16 mouse cellular contexts compared by ENCODE assay signal in the genomic region with DNA sequence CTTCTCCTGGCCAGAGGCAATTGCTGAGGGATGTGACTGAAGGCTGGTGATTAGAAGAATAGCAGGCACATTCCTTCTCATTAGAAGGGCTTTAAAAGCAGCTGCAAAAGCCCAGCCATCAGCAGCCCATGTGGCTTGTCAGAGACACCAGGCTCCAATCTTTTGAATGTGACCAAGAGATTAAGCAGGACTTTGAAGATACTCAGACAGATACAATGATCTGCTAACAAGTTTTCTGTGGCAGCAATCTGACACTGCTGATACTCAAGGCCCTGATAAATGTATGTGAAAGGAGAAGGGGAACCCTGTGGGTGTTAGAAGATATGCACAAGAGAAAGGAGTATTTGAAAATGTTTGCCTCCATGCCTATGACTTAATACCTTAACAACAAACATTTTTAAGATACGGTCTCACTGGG. TPM values are rescaled to one million over a fixed set of nuclear protein-coding genes. Genes with fewer than 3 reads are reported as not detected.
DNase-seq lines count a peak whose midpoint lies in the region; ATAC-seq and TF ChIP-seq lines count a peak whose summit lies in the region.
"Had no signal": no experiment of that assay in that cellular context is flagged by ENCODE, and none has a peak within 500 bp of the region (broad histone marks: within the 10 kb centered on the region; RNA-seq: fewer than 3 reads in every experiment).

No protein-coding gene starts in this region.

- TF ChIP-seq CTCF in bone marrow macrophage, adult 2 months (IDR thresholded peaks at IDR 0.05; ENCODE audit: low read depth, low read length): no peak

- peak; percentile 58 for DNase-seq in heart, adult 11 months
- DNase-seq in heart, adult 18-20 months: no peak
- no peak for DNase-seq in liver
- DNase-seq in liver, embryonic 13.5 days: no peak
- DNase-seq in left cerebral cortex, adult 11 months (ENCODE audit: low spot score): no peak
- no peak for DNase-seq in cerebellum, postnatal 4 days (ENCODE audit: low spot score in 2 of 2)
- DNase-seq: B cell, adult 2 months; cerebellum, adult 9-10 months; layer of hippocampus, adult 9-11 months; right cerebral cortex, postnatal 4 days; thymus, postnatal 25 days had no signal

- no peak for TF ChIP-seq POLR2A in bone marrow macrophage, adult 2 months (IDR thresholded peaks at IDR 0.05; ENCODE audit: borderline replicate concordance, low read depth, low read length)

- ATAC-seq in liver, embryonic 12.5 days: 0 out of 2 replicates have a peak, but pooled peaks have one; percentile 32
- peak; percentile 53; the same call in 1 of the 2 replicates for ATAC-seq in liver, embryonic 13.5 days (ENCODE audit: low read depth)
- ATAC-seq: activated CD4-positive, CD25-positive, alpha-beta regulatory T cell, adult 4 months had no signal

- no peak overlapping the region for H3K4me3 ChIP-seq in liver, embryonic 12.5 days
- H3K4me3 ChIP-seq in bone marrow macrophage, adult 2 months (ENCODE audit: insufficient read depth, low read length): no peak overlapping the region
- no peak overlapping the region for H3K4me3 ChIP-seq in liver, embryonic 13.5 days (replicated peaks)
- H3K4me3 ChIP-seq: embryonic facial prominence, embryonic 15.5 days had no signal

- peaks cover 4% of the 10 kb centered on the region; the same call in 1 of the 2 replicates for H3K4me1 ChIP-seq in liver, embryonic 12.5 days
- peaks cover 23% of the 10 kb centered on the region for H3K4me1 ChIP-seq in bone marrow macrophage, adult 2 months (ENCODE audit: control insufficient read depth, insufficient read depth, low read length)
- peaks cover 4% of the 10 kb centered on the region; the same call in 1 of the 2 replicates for H3K4me1 ChIP-seq in liver, embryonic 13.5 days (replicated peaks)
- H3K4me1 ChIP-seq: embryonic facial prominence, embryonic 15.5 days had no signal

- H3K27ac ChIP-seq in liver, embryonic 12.5 days: no peak overlapping the region
- peak overlapping the region; percentile 40; the same call in 1 of the 2 replicates for H3K27ac ChIP-seq in bone marrow macrophage, adult 2 months (ENCODE audit: insufficient read depth, low read depth, low read length)
- no peak overlapping the region for H3K27ac ChIP-seq in liver, embryonic 13.5 days
- H3K27ac ChIP-seq: embryonic facial prominence, embryonic 15.5 days; kidney, postnatal 0 days had no signal

- no peak overlapping the region for H3K9ac ChIP-seq in liver, embryonic 12.5 days
- no peak overlapping the region for H3K9ac ChIP-seq in liver, embryonic 13.5 days
- H3K9ac ChIP-seq: embryonic facial prominence, embryonic 15.5 days had no signal

- peaks cover 40% of the 10 kb centered on the region for H3K36me3 ChIP-seq in liver, embryonic 12.5 days
- H3K36me3 ChIP-seq in liver, embryonic 13.5 days: peaks cover 27% of the 10 kb centered on the region

- H3K4me2 ChIP-seq in liver, embryonic 12.5 days: no peak overlapping the region
- H3K4me2 ChIP-seq in liver, embryonic 13.5 days: no peak overlapping the region
- H3K4me2 ChIP-seq: embryonic facial prominence, embryonic 15.5 days had no signal

- WGBS in liver, embryonic 12.5 days (ENCODE audit: insufficient replicate concordance): 59% methylated on average over 1 of the region's 1 CpGs
- 59% methylated on average over 1 of the region's 1 CpGs for WGBS in liver, embryonic 13.5 days (ENCODE audit: insufficient replicate concordance)

- H3K27me3 ChIP-seq in liver, embryonic 12.5 days (replicated peaks): no peaks in the 10 kb centered on the region
- H3K27me3 ChIP-seq in liver, embryonic 13.5 days: no peaks in the 10 kb centered on the region
- H3K27me3 ChIP-seq: embryonic facial prominence, embryonic 15.5 days had no signal

- no peaks in the 10 kb centered on the region for H3K9me3 ChIP-seq in liver, embryonic 12.5 days (replicated peaks)
- no peaks in the 10 kb centered on the region for H3K9me3 ChIP-seq in liver, embryonic 13.5 days (replicated peaks)
- H3K9me3 ChIP-seq: embryonic facial prominence, embryonic 15.5 days had no signal

RNA-seq across cellular contexts. Expression of a gene that starts 9.4 kb away (rescaled TPM):
- 100 to 1,000 TPM; 154 to 168 TPM for total RNA-seq in heart, adult 18-20 months (2021)
- polyA plus RNA-seq in liver, embryonic 12.5 days (2016; fragmentation: Nextera tagmentation; extraction: Ambion mirVana): 26.6 and 27.4 TPM in 2 replicates
- 171 and 172 TPM in 2 replicates for polyA plus RNA-seq in bone marrow macrophage, adult 2 months (2012; ENCODE audit: insufficient read depth, insufficient read length, missing spikeins)
- polyA plus RNA-seq in liver, embryonic 13.5 days (2015; fragmentation: Nextera tagmentation; extraction: Ambion mirVana): 25.6 and 28.5 TPM in 2 replicates
